Mouse (Mus musculus): Measurements from ENCODE around the gene Gm17361.
"Not testable (repeated sequence)": the region's sequence is repeated elsewhere in the genome, so short reads cannot be mapped to it uniquely, and the experiment has no call there.

Gm17361 gene

GRCm38 (mm10) chrX:125003863-125004262 is at the start of gene Gm17361:
Gene Gm17361, plus strand, starts transcription at chrX:125004163.
- not testable (repeated sequence) for DNase-seq (ENCODE audit: low read depth, low spot score)

All from c-Kit-negative CD71-positive TER-119-positive erythroid progenitor cells, embryonic 14.5 days (primary cell).